Mouse (Mus musculus) lung, postnatal 0 days (tissue): ENCODE data around the gene Tmem50b. TPM values are rescaled to one million over a fixed set of nuclear protein-coding genes. Genes with fewer than 3 reads are reported as not detected.

ENCODE experiments used
- ATAC-seq: fragments of 200-750 bp; cut with Nextera tagmentation; 2 replicates; pipeline ENCODE4 v1.8.0; 2017; ENCODE audit warnings: moderate library complexity
- DNase-seq: peaks from one replicate; pipeline ENCODE4 v3.0.0-alpha.2; 2016; ENCODE audit warnings: low spot score
- H3K27ac ChIP-seq: fragments of 300-500 bp; sonication (generic); 2 replicates; pipeline ENCODE4 v1.5.1; 2014; ENCODE audit warnings: antibody characterized with exemption, mild to moderate bottlenecking, low read length, mixed read lengths
- H3K27me3 ChIP-seq: fragments of 300-500 bp; sonication (generic); replicated peaks from 2 replicates; pipeline ENCODE4 v1.6.1; 2014; ENCODE audit warnings: low read length, mixed read lengths; ENCODE audit not compliant: insufficient read depth
- H3K36me3 ChIP-seq: fragments of 300-500 bp; sonication (generic); 2 replicates; pipeline ENCODE4 v1.6.1; 2014; ENCODE audit warnings: low read length, mixed read lengths; ENCODE audit not compliant: insufficient read depth
- H3K4me1 ChIP-seq: fragments of 300-500 bp; sonication (generic); 2 replicates; pipeline ENCODE4 v1.6.1; 2014; ENCODE audit warnings: antibody characterized with exemption, low read depth, low read length, mixed read lengths; ENCODE audit not compliant: insufficient read depth
- H3K4me2 ChIP-seq: fragments of 300-500 bp; sonication (generic); replicated peaks from 2 replicates; pipeline ENCODE4 v1.6.1; 2014; ENCODE audit warnings: low read depth, mild to moderate bottlenecking, low read length, moderate library complexity, mixed read lengths
- H3K4me3 ChIP-seq: fragments of 300-500 bp; sonication (generic); 2 replicates; pipeline ENCODE4 v1.5.1; 2014; ENCODE audit warnings: low read depth, low read length
- H3K9ac ChIP-seq: fragments of 300-500 bp; sonication (generic); replicated peaks from 2 replicates; pipeline ENCODE4 v1.6.1; 2014; ENCODE audit warnings: low read depth, mild to moderate bottlenecking
- H3K9me3 ChIP-seq: fragments of 300-500 bp; sonication (generic); 2 replicates; pipeline ENCODE4 v1.6.1; 2016; ENCODE audit warnings: low read length, mixed read lengths
- CTCF ChIP-seq: IDR thresholded peaks from 2 replicates; pipeline ENCODE4 v1.5.1; 2016; ENCODE audit warnings: antibody characterized with exemption, mild to moderate bottlenecking
- EP300 ChIP-seq: IDR thresholded peaks from 2 replicates; pipeline ENCODE4 v1.6.1; 2016; ENCODE audit warnings: antibody characterized with exemption, mild to moderate bottlenecking, control low read depth
- WGBS: fragments of 180-500 bp; shearing (Covaris S2); extraction: QIAGEN DNeasy Blood & Tissue Kit; methylation state at CpG from one replicate; pipeline ENCODE4 v1.1.7; 2014; 5-methylcytosine and 5-hydroxymethylcytosine counted together
- polyA plus RNA-seq: library from polyadenylated mRNA; unstranded; fragments of >200 nt; fragmentation: Nextera tagmentation; extraction: Ambion mirVana; gene quantifications from 2 replicates; pipeline ENCODE4 v1.2.1, GENCODE M21; 2015

Tmem50b gene
- polyA plus RNA-seq, 1 experiment from 2014 or later: 160 TPM

- no peaks in the 10 kb centered on the region for H3K9me3 ChIP-seq
- ATAC-seq (no peak), DNase-seq (no peak)
- no peaks in the 10 kb centered on the region for H3K27me3 ChIP-seq
- TF ChIP-seq CTCF (no peak), EP300 (no peak)
- H3K27ac ChIP-seq: no peak overlapping the region
- WGBS: 94% methylated on average over 2 of the region's 2 CpGs
- peaks cover 15% of the 10 kb centered on the region; the same call in 1 of the 2 replicates for H3K36me3 ChIP-seq
- no peak overlapping the region for H3K9ac ChIP-seq
- H3K4me1 ChIP-seq: no peaks in the 10 kb centered on the region
- no peak overlapping the region for H3K4me2 ChIP-seq
- H3K4me3 ChIP-seq: no peak overlapping the region
Observed at GRCm38 (mm10) chr16:91639636-91640035, 42.0 kb upstream of the Tmem50b start.

GRCm38 (mm10) chr16:91639161-91639560 is 41.6 kb upstream of the Tmem50b start:
- WGBS: 90% methylated on average over 5 of the region's 5 CpGs
- no peak overlapping the region for H3K4me2 ChIP-seq

GRCm38 (mm10) chr16:91633641-91634040 is 36.0 kb upstream of the Tmem50b start:
- no peak overlapping the region for H3K9ac ChIP-seq
- TF ChIP-seq EP300 (no peak), CTCF (no peak; the same call in 1 of the 2 replicates)
- DNase-seq (no peak), ATAC-seq (no peak)
- H3K4me2 ChIP-seq: no peak overlapping the region
- peaks cover 29% of the 10 kb centered on the region; the same call in 1 of the 2 replicates for H3K36me3 ChIP-seq
- H3K27me3 ChIP-seq: no peaks in the 10 kb centered on the region
- no peaks in the 10 kb centered on the region for H3K9me3 ChIP-seq
- H3K27ac ChIP-seq: no peak overlapping the region
- no peaks in the 10 kb centered on the region for H3K4me1 ChIP-seq
- no peak overlapping the region for H3K4me3 ChIP-seq
- WGBS: 80% methylated on average over 12 of the region's 12 CpGs

More at GRCm38 (mm10) chr16:91639161-91639560, 41.6 kb upstream of the Tmem50b start:
- no peak for ATAC-seq
- no peak overlapping the region for H3K9ac ChIP-seq
- DNase-seq: no peak
- no peak for TF ChIP-seq CTCF
- TF ChIP-seq EP300: no peak
- H3K9me3 ChIP-seq: no peaks in the 10 kb centered on the region
- no peak overlapping the region for H3K4me3 ChIP-seq
- no peaks in the 10 kb centered on the region for H3K27me3 ChIP-seq
- H3K4me1 ChIP-seq: no peaks in the 10 kb centered on the region
- no peak overlapping the region for H3K27ac ChIP-seq
- peaks cover 15% of the 10 kb centered on the region; the same call in 1 of the 2 replicates for H3K36me3 ChIP-seq

GRCm38 (mm10) chr16:91632940-91633339 is 35.3 kb upstream of the Tmem50b start:
- DNase-seq: no peak
- 93% methylated on average over 7 of the region's 7 CpGs for WGBS
- no peaks in the 10 kb centered on the region for H3K27me3 ChIP-seq
- H3K4me3 ChIP-seq: no peak overlapping the region
- no peak overlapping the region for H3K9ac ChIP-seq
- no peak for ATAC-seq
- no peaks in the 10 kb centered on the region for H3K9me3 ChIP-seq
- H3K27ac ChIP-seq: no peak overlapping the region
- H3K4me2 ChIP-seq: no peak overlapping the region
- peaks cover 34% of the 10 kb centered on the region; the same call in 1 of the 2 replicates for H3K36me3 ChIP-seq
- no peaks in the 10 kb centered on the region for H3K4me1 ChIP-seq
- TF ChIP-seq EP300 (no peak), CTCF (no peak)

- Histone ChIP-seq H3K27me3 (no peaks in the 10 kb centered on the region), H3K4me3 (no peak overlapping the region), H3K9me3 (no peaks in the 10 kb centered on the region), H3K27ac (no peak overlapping the region), H3K9ac (no peak overlapping the region), H3K4me2 (no peak overlapping the region), H3K4me1 (no peaks in the 10 kb centered on the region), H3K36me3 (peaks cover 39% of the 10 kb centered on the region; the same call in 1 of the 2 replicates)
- peak; percentile 73 for DNase-seq
- TF ChIP-seq EP300 (no peak), CTCF (no peak)
- peak; percentile 70 for ATAC-seq
- 66% methylated on average over 5 of the region's 5 CpGs for WGBS
Observed at GRCm38 (mm10) chr16:91632439-91632838, 34.8 kb upstream of the Tmem50b start.

GRCm38 (mm10) chr16:91630584-91630983 is 33.0 kb upstream of the Tmem50b start:
- ATAC-seq (no peak), DNase-seq (no peak)
- H3K27me3 ChIP-seq: no peaks in the 10 kb centered on the region
- H3K27ac ChIP-seq: no peak overlapping the region
- no peak overlapping the region for H3K4me3 ChIP-seq
- peaks cover 32% of the 10 kb centered on the region; the same call in 1 of the 2 replicates for H3K36me3 ChIP-seq
- 63% methylated on average over 1 of the region's 1 CpGs for WGBS
- no peaks in the 10 kb centered on the region for H3K9me3 ChIP-seq
- no peak overlapping the region for H3K4me2 ChIP-seq
- no peak overlapping the region for H3K9ac ChIP-seq
- no peaks in the 10 kb centered on the region for H3K4me1 ChIP-seq
- TF ChIP-seq CTCF: no peak
- no peak for TF ChIP-seq EP300

GRCm38 (mm10) chr16:91629749-91630148 is 32.1 kb upstream of the Tmem50b start:
- 96% methylated on average over 4 of the region's 4 CpGs for WGBS
- Histone ChIP-seq H3K4me2 (no peak overlapping the region), H3K27ac (no peak overlapping the region), H3K9me3 (no peaks in the 10 kb centered on the region), H3K4me3 (no peak overlapping the region), H3K27me3 (no peaks in the 10 kb centered on the region), H3K36me3 (peaks cover 32% of the 10 kb centered on the region; the same call in 1 of the 2 replicates), H3K4me1 (no peaks in the 10 kb centered on the region), H3K9ac (no peak overlapping the region)
- DNase-seq: no peak
- TF ChIP-seq CTCF (no peak), EP300 (no peak)
- no peak for ATAC-seq
